Mouse (Mus musculus): Measurements from ENCODE around the gene Tbcel.

Tbcel gene

DNA sequence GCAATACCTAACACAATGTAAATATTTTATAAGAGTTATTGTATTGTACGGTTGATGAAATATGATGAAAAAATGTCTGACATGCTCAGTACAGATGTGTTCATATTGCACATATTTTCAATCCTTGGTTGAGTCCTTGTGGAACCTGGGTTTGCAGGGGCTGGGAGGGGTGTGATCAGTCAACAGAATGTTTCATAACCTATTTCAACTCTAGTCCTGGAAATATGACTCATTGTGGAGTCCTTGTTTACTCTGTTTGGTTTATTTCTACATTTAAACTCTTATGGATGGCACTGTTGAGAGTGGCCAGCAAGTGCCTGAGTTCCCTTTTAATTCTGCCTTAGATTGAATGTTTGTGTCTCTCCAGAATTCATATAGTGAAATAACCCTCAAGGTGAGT is 22.9 kb downstream of the Tbcel start:
- DNase-seq: no peak

- DNase-seq: no peak
Observed at GRCm38 (mm10) chr9:42482944-42483343, 24.7 kb downstream of the Tbcel start.

GRCm38 (mm10) chr9:42476166-42476565 is 31.4 kb downstream of the Tbcel start:
- DNase-seq: no peak

GRCm38 (mm10) chr9:42474244-42474643 is 33.4 kb downstream of the Tbcel start:
- DNase-seq: no peak

- DNase-seq: peak; percentile 97 to 98
Observed at GRCm38 (mm10) chr9:42471921-42472747, 35.5 kb downstream of the Tbcel start.

DNA sequence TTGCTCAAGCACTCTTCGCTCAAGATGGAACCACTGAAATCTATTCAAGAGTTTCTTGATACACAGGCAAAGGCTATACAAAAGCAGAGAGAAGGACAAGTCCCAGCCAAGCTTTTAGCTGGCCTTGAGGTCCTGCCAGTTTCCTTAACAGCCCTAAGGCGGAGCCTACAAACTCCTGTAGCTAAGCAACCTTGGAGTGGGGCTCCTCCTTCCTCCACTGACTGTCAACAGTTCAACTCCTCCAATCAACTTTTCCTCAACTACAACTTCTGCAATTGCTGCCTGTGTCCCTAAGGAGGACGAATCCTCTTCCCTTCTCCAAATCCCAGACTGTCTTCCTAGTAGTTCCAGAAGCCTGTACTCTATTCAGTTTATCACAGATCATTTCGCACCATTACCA is 36.4 kb downstream of the Tbcel start:
- peak; percentile 21 to 37 for DNase-seq

DNA sequence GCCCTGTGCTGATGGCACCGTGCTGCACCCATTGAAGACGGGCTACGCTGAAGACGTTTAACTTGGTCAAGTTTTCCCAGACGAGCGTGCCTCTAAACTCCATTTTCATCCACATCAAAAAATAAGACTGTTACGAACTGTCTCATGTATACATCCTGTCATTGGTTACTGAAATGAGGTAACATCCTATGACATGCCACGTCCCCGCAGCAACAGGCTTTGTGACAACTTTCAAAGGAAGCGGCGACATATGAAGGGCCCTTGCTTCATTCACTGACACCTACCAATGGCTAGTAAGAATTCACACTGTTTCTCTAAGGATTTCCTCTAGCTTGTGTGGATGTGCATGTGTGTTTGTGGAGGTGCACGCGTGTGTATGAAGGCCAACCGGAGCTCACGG is 38.3 kb downstream of the Tbcel start:
- DNase-seq: no peak

GRCm38 (mm10) chr9:42468360-42468759 is 39.2 kb downstream of the Tbcel start:
- no peak for DNase-seq

DNA sequence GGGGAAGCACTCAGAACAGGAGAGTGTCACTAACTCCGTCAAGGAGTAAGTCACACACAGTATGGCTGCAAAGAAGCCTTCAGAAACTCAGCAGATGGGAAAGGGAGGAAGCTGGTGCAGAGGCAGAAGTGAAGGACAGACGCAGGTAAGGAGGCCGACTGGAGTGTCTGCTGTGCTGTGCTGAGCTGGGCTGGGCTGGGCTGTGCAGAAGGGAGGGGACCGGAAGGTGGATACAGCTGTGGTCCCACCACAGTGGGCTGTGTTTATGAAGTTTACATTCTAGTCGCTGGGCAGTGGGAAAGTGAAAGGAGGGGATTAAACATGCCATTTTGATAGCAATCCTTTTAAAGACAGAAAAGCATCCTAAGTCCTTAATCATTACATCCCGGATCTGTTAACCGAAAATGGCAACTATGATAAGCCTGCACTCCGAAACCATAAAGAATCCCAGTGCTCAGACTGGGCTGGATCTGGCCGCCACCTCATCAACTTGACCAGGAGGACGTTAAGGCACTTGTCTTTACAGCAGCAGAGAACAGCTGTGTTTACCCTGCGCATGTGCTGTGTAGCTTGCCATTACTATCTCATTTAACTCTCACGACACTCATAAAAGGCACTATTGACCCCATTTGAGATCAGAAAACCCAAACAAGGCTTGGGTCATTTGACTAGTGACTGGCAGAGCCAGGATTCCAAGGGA is 40.3 kb downstream of the Tbcel start:
- no peak for DNase-seq

DNA sequence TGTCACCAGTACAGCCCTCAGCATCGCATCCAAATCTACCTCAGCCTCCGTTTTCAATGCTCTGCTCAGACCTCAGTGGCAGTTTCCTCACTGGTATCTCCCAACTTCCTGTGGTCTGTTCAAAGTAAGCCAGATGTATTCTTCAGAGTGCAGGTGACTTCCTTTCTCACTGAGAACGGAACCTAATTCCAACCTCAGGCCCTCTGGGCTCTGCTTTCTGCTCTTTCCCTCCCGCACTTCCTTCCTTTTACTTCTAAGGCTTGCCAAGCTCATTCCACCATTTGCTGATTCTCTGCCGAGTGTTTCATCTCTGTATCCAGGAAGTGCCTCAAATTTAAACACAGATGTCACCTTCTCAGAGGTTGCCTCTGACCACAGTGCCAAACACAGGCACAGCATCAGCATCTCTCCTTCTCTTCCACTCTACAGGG is 41.9 kb downstream of the Tbcel start:
- no peak for DNase-seq

- DNase-seq: no peak
Observed at GRCm38 (mm10) chr9:42464181-42464580, 43.4 kb downstream of the Tbcel start.

DNA sequence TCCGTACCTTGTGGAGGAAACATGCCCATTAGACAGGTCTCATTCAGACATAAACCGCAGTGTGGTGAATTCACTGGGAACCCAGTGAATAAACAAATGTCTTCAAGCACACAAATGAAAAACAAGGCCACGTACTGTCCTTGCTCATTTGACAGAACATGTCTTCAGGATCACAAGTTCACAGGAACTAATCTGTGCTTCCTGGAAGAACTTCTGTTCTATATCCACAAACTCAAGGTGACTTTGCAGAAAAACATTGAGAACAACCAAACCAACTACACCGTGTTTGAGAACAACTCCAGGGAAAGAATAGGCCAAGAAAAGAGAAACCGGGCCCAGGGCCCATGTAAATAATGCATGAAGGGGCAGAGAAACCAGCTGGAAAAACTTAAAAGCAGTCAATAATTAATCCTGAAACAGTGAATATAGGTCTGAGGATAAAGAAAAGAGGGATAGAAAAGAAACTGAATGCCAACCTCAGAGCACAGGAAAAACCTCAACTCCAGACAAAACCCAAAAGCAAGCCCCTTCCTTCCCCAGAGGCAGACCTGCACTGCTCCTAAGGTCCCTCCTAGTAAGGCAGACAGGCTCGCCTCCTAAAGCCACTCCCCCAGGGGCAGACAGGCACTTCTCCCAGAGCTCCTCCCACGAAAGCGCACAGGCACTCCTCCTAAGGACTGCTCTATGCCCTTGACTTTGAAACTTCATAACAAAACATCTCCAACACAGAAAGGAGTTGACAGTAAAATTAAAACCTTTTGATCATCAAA is 44.2 kb downstream of the Tbcel start:
- DNase-seq: peak; percentile 24 to 32

GRCm38 (mm10) chr9:42462585-42463219 is 44.9 kb downstream of the Tbcel start:
- DNase-seq: no peak

DNA sequence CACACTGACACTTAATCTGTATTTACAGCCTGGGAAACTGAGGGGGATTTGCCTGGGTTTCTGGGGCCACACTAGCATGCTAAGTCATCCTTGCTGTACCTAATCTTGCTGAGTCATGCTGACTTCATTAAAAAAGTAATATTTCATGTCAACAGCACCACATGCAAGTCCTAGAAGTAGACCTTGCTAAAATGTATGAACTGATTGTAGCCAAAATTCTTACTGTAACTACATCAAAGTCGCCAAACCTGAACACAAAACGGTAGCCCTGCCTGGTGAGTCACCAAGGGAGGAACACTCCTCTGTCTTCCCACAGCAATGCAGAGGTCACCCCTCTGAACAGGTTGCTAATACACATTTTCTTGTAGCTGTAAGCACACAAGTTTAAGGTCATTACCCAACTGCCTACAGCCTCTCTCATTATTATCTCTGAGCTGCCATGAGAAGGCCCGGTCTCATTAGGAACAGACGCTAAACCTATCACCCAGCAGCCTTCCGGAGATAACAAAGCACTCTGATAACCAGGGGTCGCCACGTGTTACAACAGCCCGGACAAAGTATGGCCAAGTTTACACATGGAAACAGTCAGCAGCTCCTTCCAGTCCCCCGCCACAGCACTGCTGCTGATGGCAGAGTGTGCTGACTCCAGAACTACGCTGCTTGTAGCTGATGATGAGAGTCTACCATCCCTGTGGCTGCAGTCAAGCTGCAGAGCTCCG is 46.1 kb downstream of the Tbcel start:
- DNase-seq: no peak

- no peak for DNase-seq
Observed at GRCm38 (mm10) chr9:42460353-42460752, 47.3 kb downstream of the Tbcel start.

GRCm38 (mm10) chr9:42459736-42460135 is 47.9 kb downstream of the Tbcel start:
- no peak for DNase-seq

DNA sequence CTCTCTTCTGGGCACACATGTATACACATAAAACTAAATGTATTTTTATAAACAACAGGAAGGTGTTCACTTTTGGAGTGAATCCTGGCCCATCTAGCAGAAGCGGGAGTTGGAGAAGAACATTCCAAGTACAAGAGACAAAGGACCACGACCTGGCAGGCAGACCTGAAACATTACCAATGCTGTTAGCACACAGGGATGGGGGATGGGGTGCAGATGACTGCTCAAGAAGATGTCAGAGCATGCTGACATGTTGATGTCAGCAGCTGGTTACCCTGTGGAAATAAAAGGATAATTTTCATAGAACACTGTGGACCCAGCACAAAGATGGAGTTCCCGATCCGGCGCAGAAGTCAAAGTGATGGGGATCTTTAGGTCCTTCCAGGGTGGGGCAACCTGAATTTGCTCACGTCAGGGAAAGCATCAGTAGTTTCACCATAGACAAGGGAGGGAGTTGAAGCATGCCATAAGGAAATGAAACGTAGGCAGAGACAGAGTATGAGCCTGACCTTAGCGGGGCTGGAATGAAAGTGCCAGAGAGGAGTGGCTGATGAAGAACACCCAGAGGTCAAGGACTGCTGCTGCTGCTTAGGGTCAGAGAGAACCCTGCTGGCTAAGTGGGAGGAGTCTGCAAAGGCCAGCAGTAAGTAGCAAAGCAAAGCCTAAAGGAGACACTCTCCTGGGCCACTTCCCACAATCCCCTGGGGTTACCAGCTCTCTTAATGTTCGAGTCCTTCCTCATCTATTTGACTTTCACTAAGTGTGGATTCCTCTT is 48.7 kb downstream of the Tbcel start:
- no peak for DNase-seq

DNA sequence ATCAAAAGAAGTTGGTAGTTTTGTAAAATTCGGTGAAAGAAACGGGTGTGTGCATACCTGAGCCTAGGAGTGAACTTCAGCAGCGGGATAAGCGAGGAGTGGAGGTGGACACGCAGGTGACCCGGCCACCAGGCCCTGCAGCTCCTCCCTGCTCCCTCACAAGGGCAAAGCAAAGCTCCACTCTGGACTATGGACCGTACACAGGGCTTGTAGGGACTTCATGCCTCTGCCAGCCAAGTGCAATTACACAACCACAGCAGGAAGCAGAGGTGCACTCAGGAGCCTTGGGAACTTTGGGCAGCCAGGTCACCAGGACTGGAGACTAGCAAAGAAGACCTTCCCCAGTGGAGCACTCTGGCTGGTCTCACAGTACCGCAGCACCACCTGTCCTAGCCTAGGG is 50.1 kb downstream of the Tbcel start:
- DNase-seq: no peak

GRCm38 (mm10) chr9:42454364-42454763 is 53.2 kb downstream of the Tbcel start:
- DNase-seq: no peak

GRCm38 (mm10) chr9:42449043-42449442 is 58.6 kb downstream of the Tbcel start:
- DNase-seq: no peak

GRCm38 (mm10) chr9:42442100-42442499 is 65.5 kb downstream of the Tbcel start:
- DNase-seq: no peak
